Mouse (Mus musculus) heart, embryonic 14.5 days (tissue): ENCODE data around the gene Atp5e. TPM values are rescaled to one million over a fixed set of nuclear protein-coding genes. Genes with fewer than 3 reads are reported as not detected.

Source experiments
- ATAC-seq: fragments of 200-750 bp; cut with Nextera tagmentation; 2 replicates; pipeline ENCODE4 v1.8.0; 2017; ENCODE audit warnings: low read depth, moderate TSS enrichment; ENCODE audit not compliant: insufficient number of reproducible peaks, insufficient read depth, low FRiP score
- H3K27ac ChIP-seq, 2 experiments: fragments of 200-500 bp in 1 of 2; fragments of 300-500 bp in 1 of 2; sonication (generic) in 1 of 2; replicated peaks in 1 of 2; 2 replicates each; pipeline ENCODE4 v1.5.1; 2012 to 2014; ENCODE audit warnings: low read depth in 2 of 2, low read length in 2 of 2, control low read depth in 1 of 2, mild to moderate bottlenecking in 1 of 2, mixed read lengths in 1 of 2; ENCODE audit not compliant: control insufficient read depth in 1 of 2, insufficient read depth in 1 of 2
- H3K27me3 ChIP-seq: fragments of 300-500 bp; sonication (generic); 2 replicates; pipeline ENCODE4 v1.6.1; 2014; ENCODE audit warnings: mild to moderate bottlenecking, low read length, control low read depth; ENCODE audit not compliant: control insufficient read depth, insufficient read depth
- H3K36me3 ChIP-seq: fragments of 300-500 bp; sonication (generic); 2 replicates; pipeline ENCODE4 v1.6.1; 2014; ENCODE audit warnings: mild to moderate bottlenecking, control low read depth, low read length, mixed read lengths; ENCODE audit not compliant: control insufficient read depth, insufficient read depth
- H3K4me1 ChIP-seq, 2 experiments: fragments of 200-500 bp in 1 of 2; fragments of 300-500 bp in 1 of 2; sonication (generic) in 1 of 2; 2 replicates each; pipeline ENCODE4 v1.6.1; 2012 to 2014; ENCODE audit warnings: low read length in 2 of 2, control low read depth in 1 of 2, mixed read lengths in 1 of 2; ENCODE audit not compliant: control insufficient read depth in 2 of 2, insufficient read depth in 2 of 2
- H3K4me2 ChIP-seq: fragments of 300-500 bp; sonication (generic); 2 replicates; pipeline ENCODE4 v1.6.1; 2014; ENCODE audit warnings: mild to moderate bottlenecking, low read length
- H3K4me3 ChIP-seq, 2 experiments: fragments of 200-500 bp in 1 of 2; fragments of 300-500 bp in 1 of 2; sonication (generic) in 1 of 2; 2 replicates each; pipeline ENCODE4 v1.5.1; 2012 to 2014; ENCODE audit warnings: low read length in 2 of 2, mild to moderate bottlenecking in 2 of 2, control low read depth in 1 of 2, low read depth in 1 of 2, moderate library complexity in 1 of 2; ENCODE audit not compliant: control insufficient read depth in 1 of 2, insufficient read depth in 1 of 2
- H3K9ac ChIP-seq: fragments of 300-500 bp; sonication (generic); 2 replicates; pipeline ENCODE4 v1.6.1; 2014; ENCODE audit warnings: mild to moderate bottlenecking, low read length
- H3K9me3 ChIP-seq: fragments of 300-500 bp; sonication (generic); 2 replicates; pipeline ENCODE4 v1.6.1; 2016; ENCODE audit warnings: low read length, control low read depth; ENCODE audit not compliant: control insufficient read depth
- WGBS: fragments of 180-500 bp; shearing (Covaris S2); extraction: QIAGEN DNeasy Blood & Tissue Kit; methylation state at CpG from one replicate; pipeline ENCODE4 v1.1.7; 2014; 5-methylcytosine and 5-hydroxymethylcytosine counted together
- polyA plus RNA-seq: library from polyadenylated mRNA; unstranded; fragments of >200 nt; fragmentation: Nextera tagmentation; extraction: Ambion mirVana; gene quantifications from 2 replicates; pipeline ENCODE4 v1.2.1, GENCODE M21; 2014

Atp5e gene
- polyA plus RNA-seq, 1 experiment from 2014 or later, result 1,420 TPM

DNA sequence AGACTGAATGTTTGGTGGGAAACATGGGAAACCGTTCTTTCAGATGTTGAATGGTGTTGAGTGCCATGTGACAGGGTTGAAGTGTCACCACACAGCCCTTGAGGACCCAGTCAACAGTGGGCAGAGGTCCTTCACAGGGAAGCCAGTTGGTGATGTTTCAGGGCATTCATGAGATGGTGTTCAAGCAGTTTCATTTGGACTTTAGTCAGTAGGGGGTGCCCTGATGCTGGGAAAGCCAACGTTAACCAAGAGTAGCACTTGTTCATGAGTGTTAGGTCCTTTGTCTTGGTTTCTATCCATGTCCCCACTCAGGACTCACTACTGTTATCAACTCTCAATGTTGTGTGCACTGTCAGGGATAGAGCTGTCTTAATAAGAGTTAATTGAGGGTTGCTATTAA, 29.0 kb upstream of the Atp5e start:
- Histone ChIP-seq H3K9ac (no peak overlapping the region), H3K27me3 (no peaks in the 10 kb centered on the region), H3K36me3 (no peaks in the 10 kb centered on the region), H3K9me3 (0 out of 2 replicates have a peak, but pooled peaks cover 8% of the 10 kb centered on the region), H3K27ac (no peak overlapping the region), H3K4me3 (no peak overlapping the region), H3K4me2 (no peak overlapping the region), H3K4me1 (no peaks in the 10 kb centered on the region)
- no peak for ATAC-seq
- 57% methylated on average over 2 of the region's 2 CpGs for WGBS

GRCm38 (mm10) chr2:174487005-174487404, 23.1 kb upstream of the Atp5e start:
- Histone ChIP-seq H3K27ac (no peak overlapping the region), H3K27me3 (no peaks in the 10 kb centered on the region), H3K4me1 (no peaks in the 10 kb centered on the region), H3K4me3 (no peak overlapping the region), H3K9ac (no peak overlapping the region), H3K36me3 (no peaks in the 10 kb centered on the region), H3K4me2 (no peak overlapping the region), H3K9me3 (no peaks in the 10 kb centered on the region)
- WGBS, result 75% methylated on average over 5 of the region's 5 CpGs
- no peak for ATAC-seq

GRCm38 (mm10) chr2:174478746-174479145, 14.8 kb upstream of the Atp5e start:
- Histone ChIP-seq H3K4me2 (no peak overlapping the region), H3K27me3 (no peaks in the 10 kb centered on the region), H3K4me3 (no peak overlapping the region), H3K27ac (no peak overlapping the region), H3K4me1 (no peaks in the 10 kb centered on the region), H3K36me3 (no peaks in the 10 kb centered on the region), H3K9ac (no peak overlapping the region), H3K9me3 (no peaks in the 10 kb centered on the region)
- WGBS, result 67% methylated on average over 5 of the region's 5 CpGs
- no peak for ATAC-seq

GRCm38 (mm10) chr2:174477543-174478319, 13.8 kb upstream of the Atp5e start:
- Histone ChIP-seq H3K4me2 (no peak overlapping the region), H3K36me3 (no peaks in the 10 kb centered on the region), H3K4me3 (no peak overlapping the region), H3K9me3 (no peaks in the 10 kb centered on the region), H3K27ac (no peak overlapping the region), H3K4me1 (peaks cover 0 to 3% of the 10 kb centered on the region in 2 experiments; a peak in 2 of 4 replicates), H3K9ac (no peak overlapping the region), H3K27me3 (no peaks in the 10 kb centered on the region)
- 72% methylated on average over 3 of the region's 3 CpGs for WGBS
- ATAC-seq, result no peak

DNA sequence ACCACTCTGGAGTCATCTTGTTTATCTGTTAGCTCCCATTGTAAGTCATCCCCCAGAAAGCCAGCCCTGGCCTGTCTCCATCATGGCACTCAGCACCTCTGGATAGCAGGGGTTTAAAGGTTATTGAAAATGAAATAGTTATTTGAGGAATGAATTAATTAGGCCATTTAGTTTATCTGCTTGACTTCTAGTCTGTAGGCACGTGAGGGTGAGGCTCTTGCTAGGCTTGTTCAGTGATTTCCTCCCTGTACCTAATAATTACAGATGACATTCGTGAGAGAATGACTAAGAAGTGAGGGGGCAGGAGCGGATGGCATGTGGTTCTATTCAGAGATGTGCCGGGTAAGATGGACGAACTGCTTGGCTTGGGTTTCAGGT, 9.6 kb upstream of the Atp5e start:
- H3K4me3 ChIP-seq, result peak overlapping the region; percentile 76 to 79
- peaks cover 10 to 22% of the 10 kb centered on the region in 2 experiments; a peak in 3 of 4 replicates for H3K4me1 ChIP-seq
- no peaks in the 10 kb centered on the region for H3K9me3 ChIP-seq
- no peaks in the 10 kb centered on the region for H3K27me3 ChIP-seq
- H3K4me2 ChIP-seq, result peak overlapping the region; percentile 73
- H3K27ac ChIP-seq, result peak overlapping the region; percentile 46 to 89; a peak in 3 of 4 replicates
- H3K9ac ChIP-seq, result peak overlapping the region; percentile 67
- ATAC-seq, result no peak
- peaks cover 21% of the 10 kb centered on the region for H3K36me3 ChIP-seq
- 71% methylated on average over 5 of the region's 5 CpGs for WGBS

GRCm38 (mm10) chr2:174472818-174473549, 9.1 kb upstream of the Atp5e start, which contains the start of gene Prelid3b:
TSS of gene Prelid3b (minus strand) at chr2:174473081.
- Histone ChIP-seq H3K9me3 (no peaks in the 10 kb centered on the region), H3K36me3 (peaks cover 27% of the 10 kb centered on the region), H3K4me2 (peak within 1 kb of the TSS; percentile 87), H3K4me3 (peak within 1 kb of the TSS; percentile 76 to 79), H3K27ac (peak within 1 kb of the TSS; percentile 76 to 89), H3K4me1 (peaks cover 10 to 22% of the 10 kb centered on the region in 2 experiments; a peak in 3 of 4 replicates), H3K9ac (peak within 1 kb of the TSS; percentile 91), H3K27me3 (no peaks in the 10 kb centered on the region)
- peak; percentile 99 for ATAC-seq
- 1% methylated on average over 47 of the region's 53 CpGs for WGBS

DNA sequence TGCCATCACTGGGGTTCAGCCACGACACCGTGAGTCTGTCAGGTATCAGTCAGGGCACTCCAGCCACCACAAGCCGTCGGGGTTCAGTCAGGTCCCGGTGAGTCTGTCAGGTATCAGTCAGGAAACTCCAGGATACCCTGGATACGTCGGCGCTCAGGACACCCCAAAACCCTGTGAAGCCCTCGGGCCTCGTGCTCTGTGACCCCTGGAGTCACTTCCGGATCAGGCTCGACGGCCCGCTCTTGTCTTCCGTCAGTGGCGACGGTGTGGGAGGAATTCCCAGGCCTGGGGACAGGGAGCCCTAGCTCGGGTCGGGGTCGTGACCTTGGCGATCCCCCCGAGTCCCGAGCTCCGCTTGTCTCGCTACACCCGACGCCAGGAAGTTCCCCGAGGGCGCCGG, 8.5 kb upstream of the Atp5e start:
- 0 out of 2 replicates have a peak, but pooled peaks have one; percentile 27 for ATAC-seq
- Histone ChIP-seq H3K9me3 (no peaks in the 10 kb centered on the region), H3K27ac (peak overlapping the region; percentile 58 to 76), H3K4me3 (peak overlapping the region; percentile 76 to 79), H3K36me3 (peaks cover 33% of the 10 kb centered on the region), H3K4me2 (peak overlapping the region; percentile 87), H3K4me1 (peaks cover 10 to 22% of the 10 kb centered on the region in 2 experiments; a peak in 3 of 4 replicates), H3K27me3 (no peaks in the 10 kb centered on the region), H3K9ac (peak overlapping the region; percentile 91)
- WGBS, result 4% methylated on average over 30 of the region's 30 CpGs
